Mouse (Mus musculus) brain, embryonic 14.5 days (tissue): ENCODE results near the gene Cyren. TPM values are rescaled to one million over a fixed set of nuclear protein-coding genes. Genes with fewer than 3 reads are reported as not detected.

Experiments
- DNase-seq: peaks from one replicate; pipeline ENCODE4 v3.0.0-alpha.2; 2011; ENCODE audit warnings: low read depth
- CTCF ChIP-seq: fragments of 200-500 bp; IDR thresholded peaks from 2 replicates; pipeline ENCODE4 v1.5.1; 2012; ENCODE audit warnings: inconsistent platforms, mild to moderate bottlenecking, moderate library complexity, borderline replicate concordance; ENCODE audit not compliant: insufficient read depth, insufficient read length; ENCODE audit errors: extremely low read depth
- POLR2A ChIP-seq: fragments of 200-500 bp; IDR thresholded peaks from 2 replicates; pipeline ENCODE4 v1.6.1; 2012; ENCODE audit warnings: mild to moderate bottlenecking, inconsistent platforms, borderline replicate concordance; ENCODE audit not compliant: poor library complexity, insufficient read depth, insufficient read length, severe bottlenecking; ENCODE audit errors: extremely low read depth
- polyA plus RNA-seq: library from polyadenylated mRNA; depleted of rRNA; stranded (reverse); fragments of >200 nt; gene quantifications from 2 replicates; pipeline ENCODE4 v1.2.3, GENCODE M21; 2012

The Cyren gene
- polyA plus RNA-seq, 1 experiment = 12.4 TPM

DNA sequence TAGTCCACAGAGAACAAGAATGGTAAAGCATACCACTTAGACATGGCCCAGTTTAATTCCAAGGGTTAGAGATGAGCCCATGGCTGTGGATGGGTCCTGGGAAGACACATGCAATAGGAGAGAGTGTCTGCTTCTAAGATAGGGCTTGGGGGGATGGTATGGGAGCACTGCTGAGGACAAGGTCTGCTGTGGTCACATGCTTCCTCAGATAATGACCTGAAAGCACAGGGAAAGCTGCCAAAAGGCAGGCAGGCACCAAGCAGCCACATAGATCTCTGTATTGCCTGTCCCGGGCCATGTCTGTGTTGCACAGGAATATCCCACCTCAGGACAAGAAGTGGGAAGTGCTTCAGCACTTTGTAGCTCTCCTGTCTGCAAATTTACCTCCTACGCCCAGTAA, 21.3 kb upstream of the Cyren start:
- TF ChIP-seq CTCF (no peak), POLR2A (no peak)

DNA sequence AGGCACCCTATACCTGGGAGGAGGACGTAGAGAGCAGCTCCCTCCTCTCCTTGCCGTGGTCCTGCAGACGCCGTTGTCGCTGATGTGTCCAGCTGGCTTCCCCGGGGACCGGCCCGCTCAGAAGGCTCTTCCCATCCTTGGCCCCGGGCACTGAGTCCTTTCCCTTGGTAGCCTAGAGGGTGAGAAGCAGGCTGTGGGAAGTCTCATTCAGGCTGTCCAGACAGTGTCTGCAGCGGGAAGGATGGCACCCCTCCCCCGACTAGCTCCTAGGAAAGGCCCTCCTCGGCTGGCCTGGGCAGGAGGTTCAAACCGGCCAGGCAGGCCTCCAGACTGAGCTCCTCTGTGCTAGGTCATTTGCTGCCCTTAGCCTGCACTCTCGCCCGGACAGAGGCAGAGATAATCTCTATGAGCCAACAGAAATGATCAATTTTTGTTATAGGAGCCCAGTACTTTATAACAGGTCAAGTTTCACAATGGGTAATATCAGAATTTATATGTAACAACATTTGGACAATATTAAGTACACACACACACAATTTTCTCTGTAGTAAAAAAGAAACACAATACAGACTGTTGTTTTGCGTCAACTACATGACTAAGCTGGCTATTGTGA, 18.4 kb upstream of the Cyren start:
- no peak for DNase-seq
- TF ChIP-seq POLR2A = no peak

More for the DNA sequence above, 21.3 kb upstream of the Cyren start:
- DNase-seq = no peak

DNA sequence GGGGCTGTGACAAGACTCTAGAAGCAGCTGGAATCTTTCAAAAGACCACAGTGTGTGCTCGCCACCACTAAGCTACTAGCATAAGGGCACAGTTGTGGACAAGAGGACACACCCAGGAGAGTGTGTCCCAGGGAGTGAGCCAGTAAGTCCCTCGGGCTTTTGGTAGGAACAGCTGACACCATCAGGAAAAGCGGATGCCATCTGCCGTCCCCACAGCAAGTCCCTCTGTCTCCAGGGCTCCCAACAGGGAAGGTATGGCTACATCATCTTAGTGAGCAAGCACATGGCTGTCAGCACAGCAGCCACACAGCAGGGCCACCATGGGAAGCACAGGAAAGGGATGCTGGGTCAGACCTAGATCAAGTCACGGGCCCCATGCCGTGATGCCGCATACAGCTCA, 17.7 kb upstream of the Cyren start:
- no peak for TF ChIP-seq CTCF
- no peak for TF ChIP-seq POLR2A
- DNase-seq = no peak

DNA sequence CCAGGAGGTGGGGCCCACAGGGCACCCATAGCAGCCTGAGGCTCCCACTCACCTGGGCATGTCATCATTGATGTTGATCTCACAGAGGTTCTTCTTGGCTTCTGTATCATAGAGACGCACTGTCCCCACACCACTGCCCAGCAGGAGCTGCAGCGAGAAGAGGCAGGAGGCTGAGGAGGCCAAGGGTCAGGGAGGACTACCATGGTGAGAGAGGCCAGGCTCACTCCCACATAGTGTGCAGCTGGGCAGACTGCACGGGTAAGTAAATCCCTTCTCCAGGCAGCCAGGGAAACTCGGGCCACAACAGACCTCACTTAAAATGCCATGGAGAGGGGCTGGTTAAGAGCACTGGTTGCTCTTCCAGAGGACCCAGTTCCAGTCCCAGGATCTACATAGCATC, 11.3 kb upstream of the Cyren start:
- TF ChIP-seq CTCF (no peak), POLR2A (no peak)
- DNase-seq = no peak

DNA sequence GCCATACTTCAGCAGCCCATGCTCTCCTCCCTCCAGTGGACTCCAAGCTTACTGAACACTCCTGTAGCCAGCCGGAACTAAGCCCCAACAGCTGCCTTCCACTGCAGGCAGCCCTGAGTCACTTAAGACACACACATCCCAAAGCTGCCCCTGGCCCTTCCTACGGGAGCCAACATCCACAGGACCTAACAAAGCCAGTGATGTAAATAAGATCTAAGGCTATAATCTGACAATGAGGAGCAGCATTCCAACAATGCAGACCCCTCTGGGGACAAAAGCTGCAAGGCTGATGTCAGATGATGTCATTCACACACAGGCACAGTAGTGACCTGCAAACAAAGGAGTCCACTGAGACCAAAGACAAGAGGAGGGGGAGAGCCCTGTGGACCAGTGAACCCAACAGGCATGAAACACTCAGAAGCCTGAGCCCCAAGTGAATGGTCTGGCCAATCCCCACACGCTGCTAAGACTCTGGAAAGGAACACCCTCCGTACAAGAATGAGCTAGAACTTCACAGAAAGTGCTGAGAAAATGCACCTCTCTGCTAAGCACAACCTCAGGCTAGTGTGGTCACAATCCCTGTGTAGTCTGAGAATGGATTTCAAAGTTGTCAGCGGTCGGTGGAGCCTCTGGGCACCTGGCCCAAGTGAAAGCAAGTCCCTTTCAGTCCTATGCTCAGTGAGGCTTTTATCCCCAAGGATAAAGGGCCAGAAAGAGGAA, 9.4 kb upstream of the Cyren start:
- DNase-seq = peak; percentile 69
- TF ChIP-seq POLR2A (no peak), CTCF (no peak)

DNA sequence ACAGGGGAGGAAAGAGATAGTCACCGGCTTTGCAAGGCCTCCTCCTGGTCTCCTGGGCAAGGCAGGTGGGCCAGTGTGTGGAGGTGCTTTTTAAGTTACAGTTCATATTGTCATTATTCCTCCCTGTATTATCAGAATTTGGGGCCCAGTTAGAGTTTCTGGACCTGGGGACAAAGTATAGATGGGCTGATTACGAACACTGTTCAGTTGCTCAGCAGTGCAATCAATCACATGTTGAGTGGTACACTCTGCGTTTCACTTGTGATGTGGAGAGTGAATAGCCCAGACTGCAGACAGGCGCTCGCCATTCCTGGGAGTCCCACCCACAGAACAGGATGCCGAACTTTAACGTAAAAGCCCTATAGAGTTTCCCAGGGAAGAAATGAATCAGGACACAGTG, 6.9 kb upstream of the Cyren start:
- no peak for TF ChIP-seq CTCF
- TF ChIP-seq POLR2A = no peak
- no peak for DNase-seq

DNA sequence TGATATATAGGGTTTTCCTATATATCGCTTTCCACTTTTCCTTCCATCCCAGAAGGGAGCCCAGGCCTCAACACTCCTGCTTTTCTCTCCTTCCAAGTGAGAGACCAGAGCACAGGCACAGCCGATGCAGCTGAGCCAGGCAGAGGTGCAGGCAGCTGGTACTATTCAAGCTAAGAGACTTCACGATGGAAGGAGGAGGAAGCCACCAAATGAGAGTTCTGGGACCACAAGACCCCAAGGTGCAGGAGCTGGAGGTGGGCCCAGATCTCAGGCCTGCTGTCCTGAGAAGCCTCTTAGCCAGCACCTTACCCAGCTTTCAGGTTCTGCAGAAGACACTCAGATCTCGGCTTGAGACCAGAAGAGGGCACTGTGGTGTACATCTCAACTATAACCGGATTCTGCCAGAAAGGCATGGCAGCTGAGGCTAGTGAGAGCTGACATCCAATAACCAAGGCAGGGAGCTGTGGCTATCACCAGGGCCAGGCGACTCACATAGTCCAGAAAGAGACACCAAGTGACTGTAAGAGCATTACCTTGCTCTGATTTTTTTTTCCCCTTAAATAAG, 2.1 kb upstream of the Cyren start:
- TF ChIP-seq CTCF (peak; percentile 53; the same call in 1 of the 2 replicates), POLR2A (no peak)
- peak; percentile 68 for DNase-seq

DNA sequence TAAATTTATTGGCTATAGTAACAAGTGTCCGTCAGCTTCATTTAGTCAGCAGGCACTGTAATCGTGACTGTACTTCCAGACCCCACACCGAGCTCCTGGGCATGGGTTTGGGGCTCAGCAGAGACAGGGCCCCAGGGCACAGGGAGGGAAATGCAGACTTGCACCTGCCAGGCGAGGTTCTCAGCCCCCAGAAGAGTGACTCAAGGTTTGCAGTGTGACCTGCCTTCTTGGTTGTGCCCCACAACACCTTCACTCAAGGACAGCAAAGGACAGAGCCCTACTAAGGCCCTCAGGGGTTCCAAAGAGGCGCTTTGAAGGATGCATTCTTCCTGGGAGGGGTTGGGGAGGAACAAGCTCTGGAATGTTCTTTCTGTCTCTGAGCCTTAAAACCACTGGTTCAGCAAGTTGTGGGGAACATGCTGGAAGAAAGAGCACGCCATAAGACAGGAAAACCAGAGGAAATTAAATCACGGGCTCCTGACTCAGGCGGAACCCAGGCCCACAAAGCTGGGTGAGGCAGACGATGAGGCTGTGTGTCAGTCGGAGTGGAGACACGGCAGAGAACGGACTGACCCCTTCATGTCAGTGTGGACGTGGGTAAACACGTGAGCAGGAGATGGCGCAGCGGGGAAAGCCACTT, 1.4 kb upstream of the Cyren start:
- DNase-seq = no peak
- TF ChIP-seq POLR2A = no peak
- no peak for TF ChIP-seq CTCF

DNA sequence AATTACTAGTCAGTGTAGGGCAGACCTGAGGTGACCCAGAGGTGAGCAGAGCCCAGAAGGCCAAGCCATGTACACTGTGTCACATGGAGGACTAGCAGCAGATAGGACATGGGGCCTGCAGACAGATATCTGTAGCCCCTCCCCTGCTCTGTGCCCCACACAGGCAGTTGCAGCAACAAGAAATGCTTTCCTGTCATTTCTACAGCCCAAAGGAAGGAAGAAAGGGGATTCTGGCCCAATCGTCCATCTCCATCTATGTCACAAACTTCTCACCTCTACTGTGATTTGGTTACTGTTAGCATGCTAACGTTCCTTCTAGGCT, 1.1 kb downstream of the Cyren start:
- no peak for DNase-seq
- TF ChIP-seq POLR2A = no peak
- no peak for TF ChIP-seq CTCF

DNA sequence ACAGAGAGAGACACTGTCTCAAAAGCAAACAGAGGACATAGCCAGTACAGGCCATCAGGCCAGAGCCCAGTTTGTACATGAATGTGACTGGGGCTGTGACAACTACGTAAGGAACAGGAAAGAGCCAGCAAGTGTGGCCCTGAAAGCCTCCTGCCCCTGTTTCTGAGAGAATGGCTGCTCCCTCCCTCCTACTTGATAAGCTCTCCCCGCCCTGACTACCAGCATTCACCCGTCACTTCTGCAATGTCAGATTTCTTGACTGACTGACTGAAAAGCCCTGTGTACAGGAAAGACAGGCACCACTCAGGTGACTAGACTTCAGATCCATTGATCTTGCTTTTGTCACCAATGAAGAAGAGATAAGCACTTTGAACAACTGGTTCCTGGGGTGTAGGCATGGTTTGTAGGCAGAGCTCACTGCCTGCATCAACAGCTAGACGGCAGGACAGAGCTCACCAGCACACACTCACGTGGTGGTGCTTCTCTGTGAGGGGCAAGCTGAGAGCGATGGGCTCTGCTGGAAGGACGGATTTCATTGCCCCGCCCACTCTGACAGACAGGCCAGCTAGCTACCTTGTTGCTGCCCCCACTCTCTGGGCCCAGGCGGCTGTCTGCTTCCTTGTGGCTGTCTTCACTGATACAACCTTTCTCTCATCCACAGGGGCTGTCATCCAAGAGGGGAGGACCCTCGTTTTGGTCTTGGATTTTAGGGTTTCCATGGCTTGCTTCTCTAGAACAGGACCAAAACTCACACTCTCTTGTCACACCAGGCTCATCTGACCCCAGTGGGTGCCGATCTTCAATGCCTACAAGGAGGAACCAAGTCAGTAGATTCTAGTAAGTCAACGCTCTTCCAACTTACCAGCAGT, 1.7 kb downstream of the Cyren start:
- no peak for DNase-seq
- TF ChIP-seq CTCF = no peak
- TF ChIP-seq POLR2A = no peak

DNA sequence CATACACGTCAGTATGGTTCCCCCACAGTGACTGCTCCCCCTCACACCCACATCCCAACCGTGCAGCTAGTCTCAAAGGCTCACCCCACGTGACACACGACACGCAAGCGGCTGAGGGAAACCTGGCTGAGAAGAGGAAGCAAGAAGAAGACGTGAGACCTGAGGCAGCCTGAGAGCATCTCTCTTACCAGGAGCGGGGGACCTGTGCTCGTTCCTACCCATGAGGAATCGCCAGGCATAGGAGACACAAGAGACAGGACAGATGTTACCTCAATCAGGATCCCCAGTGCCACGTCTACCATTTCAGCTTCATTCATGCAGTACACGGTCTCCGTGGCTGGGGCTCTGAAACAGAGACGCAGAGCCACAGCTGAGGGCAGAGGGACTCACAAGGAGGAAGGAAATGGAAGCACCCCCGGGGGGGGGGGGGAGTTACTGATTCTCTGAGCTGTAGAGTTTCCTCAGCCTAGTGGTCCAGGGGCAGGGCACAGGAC, 2.5 kb downstream of the Cyren start:
- no peak for TF ChIP-seq POLR2A
- TF ChIP-seq CTCF = no peak

More for the DNA sequence above, 2.5 kb downstream of the Cyren start:
- DNase-seq = no peak
